Mouse (Mus musculus) limb, embryonic 11.5 days (tissue): ENCODE results near the gene Mios. TPM values are rescaled to one million over a fixed set of nuclear protein-coding genes. Genes with fewer than 3 reads are reported as not detected.

Experiments used
- ATAC-seq: fragments of 200-750 bp; cut with Nextera tagmentation; 2 replicates; pipeline ENCODE4 v1.8.0; 2017; ENCODE audit warnings: low read depth; ENCODE audit not compliant: insufficient number of reproducible peaks, low FRiP score, low TSS enrichment
- DNase-seq: peaks from one replicate; pipeline ENCODE4 v3.0.0-alpha.2; 2015; ENCODE audit warnings: low spot score
- H3K27ac ChIP-seq: fragments of 300-500 bp; sonication (generic); replicated peaks from 2 replicates; pipeline ENCODE4 v1.5.1; 2014; ENCODE audit warnings: low read depth, mild to moderate bottlenecking, low read length
- H3K27me3 ChIP-seq: fragments of 300-500 bp; sonication (generic); 2 replicates; pipeline ENCODE4 v1.6.1; 2014; ENCODE audit warnings: mild to moderate bottlenecking, low read length, mixed read lengths; ENCODE audit not compliant: control insufficient read depth, insufficient read depth
- H3K36me3 ChIP-seq: fragments of 300-500 bp; sonication (generic); 2 replicates; pipeline ENCODE4 v1.6.1; 2014; ENCODE audit warnings: mild to moderate bottlenecking, low read length, moderate library complexity, mixed read lengths; ENCODE audit not compliant: control insufficient read depth, insufficient read depth
- H3K4me1 ChIP-seq: fragments of 300-500 bp; sonication (generic); 2 replicates; pipeline ENCODE4 v1.6.1; 2014; ENCODE audit warnings: low read length, mixed read lengths; ENCODE audit not compliant: control insufficient read depth, insufficient read depth
- H3K4me2 ChIP-seq: fragments of 300-500 bp; sonication (generic); 2 replicates; pipeline ENCODE4 v1.6.1; 2014; ENCODE audit warnings: low read depth, mild to moderate bottlenecking, moderate library complexity; ENCODE audit not compliant: severe bottlenecking
- H3K4me3 ChIP-seq: fragments of 300-500 bp; sonication (generic); 2 replicates; pipeline ENCODE4 v1.5.1; 2014; ENCODE audit warnings: low read depth, low read length
- H3K9ac ChIP-seq: fragments of 300-500 bp; sonication (generic); 2 replicates; pipeline ENCODE4 v1.6.1; 2014; ENCODE audit warnings: mild to moderate bottlenecking, low read length
- H3K9me3 ChIP-seq: fragments of 300-500 bp; sonication (generic); 2 replicates; pipeline ENCODE4 v1.6.1; 2016; ENCODE audit warnings: low read length; ENCODE audit not compliant: control insufficient read depth
- WGBS: fragments of 180-500 bp; shearing (Covaris S2); extraction: QIAGEN DNeasy Blood & Tissue Kit; methylation state at CpG from one replicate; pipeline ENCODE4 v1.1.7; 2014; 5-methylcytosine and 5-hydroxymethylcytosine counted together
- polyA plus RNA-seq: library from polyadenylated mRNA; unstranded; fragments of >200 nt; fragmentation: Nextera tagmentation; extraction: Ambion mirVana; gene quantifications from 2 replicates; pipeline ENCODE4 v1.2.1, GENCODE M21; 2014

The Mios gene
- polyA plus RNA-seq, 1 experiment from 2014 or later = 27.9 TPM

DNA sequence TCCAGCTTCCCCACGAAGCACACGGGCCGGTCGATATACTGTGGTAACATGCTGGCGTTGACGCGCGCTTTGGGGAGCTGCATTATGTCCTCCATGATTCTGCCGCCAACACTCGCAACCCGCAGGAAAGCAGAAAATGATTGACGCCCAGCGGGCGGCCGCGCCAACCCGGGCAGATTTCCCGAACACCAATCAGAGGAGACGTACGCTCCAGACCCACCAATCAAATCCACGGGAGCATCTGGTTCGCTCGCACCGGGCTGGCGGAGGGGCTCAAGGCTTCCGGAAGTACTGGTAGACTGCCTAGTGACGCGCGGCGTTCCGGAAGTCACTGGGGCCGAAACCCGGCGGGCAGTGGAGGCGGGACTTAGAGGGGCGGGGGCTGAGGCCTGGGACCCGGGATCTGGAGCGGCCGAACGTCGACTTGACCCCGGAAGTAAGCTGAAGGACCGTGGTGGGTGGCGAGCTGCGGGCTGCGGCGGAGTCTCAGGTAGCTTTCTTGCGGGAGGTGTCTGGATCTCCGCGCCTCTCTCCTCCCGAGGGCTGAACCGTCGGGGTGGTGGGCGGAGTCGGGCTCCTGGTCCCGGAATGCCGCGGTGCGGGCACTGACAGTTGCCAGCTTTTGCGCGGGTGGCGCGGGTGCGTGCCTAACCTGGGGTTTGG lies 50.1 kb downstream of the Mios start, which contains the start of the genes Rpa3, Umad1 and Gm45062:
TSS of gene Rpa3 (minus strand) at position 170 of the 663 bp plus-strand sequence.
TSS of gene Umad1 (plus strand) at position 285 of the 663 bp plus-strand sequence.
TSS of gene Gm45062 (plus strand) at position 447 of the 663 bp plus-strand sequence.
- Histone ChIP-seq H3K27me3 (no peaks in the 10 kb centered on the region), H3K9me3 (no peaks in the 10 kb centered on the region), H3K27ac (0 out of 2 replicates have a peak within 1 kb of the TSS, but pooled peaks have one; percentile 9), H3K4me2 (peak within 1 kb of the TSS; percentile 89), H3K4me3 (peak within 1 kb of the TSS; percentile 67), H3K36me3 (no peaks in the 10 kb centered on the region), H3K9ac (peak within 1 kb of the TSS; percentile 72), H3K4me1 (0 out of 2 replicates have a peak, but pooled peaks cover 5% of the 10 kb centered on the region)
- DNase-seq = peak; percentile 97
- under 1% methylated on average over 64 of the region's 64 CpGs for WGBS
- peak; percentile 100 for ATAC-seq

DNA sequence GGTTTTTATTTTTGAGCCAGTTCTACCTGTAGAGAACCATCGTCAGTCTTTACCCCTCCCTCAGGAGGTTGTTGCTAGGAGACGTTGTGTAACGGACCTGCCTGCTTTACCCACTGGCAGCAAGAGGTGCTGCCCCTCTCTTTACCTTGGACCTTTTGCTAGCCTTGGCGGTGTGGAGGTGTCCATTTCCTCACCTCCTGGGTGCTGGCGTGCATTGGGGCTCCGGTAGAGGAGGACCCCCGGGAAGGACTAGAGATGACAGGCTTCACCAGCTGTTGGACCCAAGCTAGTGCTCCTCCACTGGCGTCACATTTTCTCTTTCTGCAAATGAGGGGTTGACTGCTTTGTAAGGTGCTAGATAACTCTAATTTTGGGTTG lies 50.6 kb downstream of the Mios start:
- Histone ChIP-seq H3K4me3 (peak overlapping the region; percentile 67), H3K36me3 (no peaks in the 10 kb centered on the region), H3K9me3 (no peaks in the 10 kb centered on the region), H3K4me1 (0 out of 2 replicates have a peak, but pooled peaks cover 5% of the 10 kb centered on the region), H3K9ac (peak overlapping the region; percentile 56), H3K4me2 (peak overlapping the region; percentile 89), H3K27ac (no peak overlapping the region), H3K27me3 (no peaks in the 10 kb centered on the region)
- ATAC-seq (peak; percentile 49), DNase-seq (no peak)
- WGBS = 0% methylated on average over 8 of the region's 8 CpGs

DNA sequence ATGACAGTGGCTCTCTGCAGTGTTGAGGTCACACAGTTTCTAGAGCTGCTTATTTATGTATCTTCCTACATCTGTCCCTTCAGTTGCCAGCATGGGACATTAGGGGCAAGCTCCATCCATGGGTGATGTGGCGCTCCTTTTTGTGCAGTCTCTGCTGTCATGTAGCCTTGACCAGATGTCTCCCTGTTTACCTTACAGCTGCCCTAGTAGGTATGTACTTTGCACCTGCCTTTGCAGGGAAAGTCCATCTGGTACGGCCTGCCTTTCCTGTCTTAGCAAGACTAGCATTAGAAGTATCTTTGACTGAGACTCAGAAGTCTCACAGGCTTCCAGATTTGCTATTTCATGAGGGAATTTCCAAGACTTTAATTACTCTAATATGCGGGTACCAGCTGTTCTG lies 62.0 kb downstream of the Mios start:
- DNase-seq = no peak
- ATAC-seq = no peak

DNA sequence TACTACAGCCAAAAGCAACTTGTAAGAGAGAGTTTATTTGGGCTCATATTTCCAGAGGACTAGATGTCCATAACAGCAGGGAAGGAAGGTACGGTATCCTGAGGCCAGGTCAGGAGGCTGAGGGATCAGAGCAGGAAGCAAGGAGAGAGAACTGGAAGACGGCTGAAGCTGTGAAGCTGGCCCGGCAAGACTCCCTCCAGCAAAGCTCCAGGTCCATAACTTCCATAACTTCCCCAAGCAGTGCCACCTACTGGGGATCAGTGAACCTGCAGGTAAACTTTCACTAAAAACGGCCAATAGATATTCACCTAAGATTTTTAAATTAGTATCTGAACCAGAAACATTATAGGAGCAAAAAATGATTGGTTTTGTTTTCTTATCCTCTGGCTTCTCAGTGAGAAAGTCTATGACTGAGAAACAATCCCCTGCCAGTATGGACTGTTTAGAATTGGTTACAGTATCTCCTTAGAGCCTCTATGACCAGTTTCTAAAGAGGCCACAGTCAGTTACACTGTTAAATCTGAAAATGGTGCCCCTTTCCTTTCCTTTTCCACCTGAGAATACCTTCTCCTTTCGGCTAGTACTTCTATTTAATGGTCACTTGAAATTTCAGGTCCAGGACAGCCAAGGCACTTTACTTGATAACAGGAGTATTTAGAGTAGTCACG lies 65.5 kb downstream of the Mios start:
- Histone ChIP-seq H3K4me1 (no peaks in the 10 kb centered on the region), H3K27me3 (no peaks in the 10 kb centered on the region), H3K4me2 (no peak overlapping the region), H3K4me3 (no peak overlapping the region), H3K27ac (no peak overlapping the region), H3K9ac (no peak overlapping the region), H3K36me3 (no peaks in the 10 kb centered on the region), H3K9me3 (no peaks in the 10 kb centered on the region)
- DNase-seq (peak; percentile 76), ATAC-seq (no peak; the same call in 1 of the 2 replicates)
- 39% methylated on average over 6 of the region's 6 CpGs for WGBS

More for the DNA sequence above, 62.0 kb downstream of the Mios start:
- no peak overlapping the region for H3K27ac ChIP-seq
- H3K27me3 ChIP-seq = no peaks in the 10 kb centered on the region
- no peak overlapping the region for H3K9ac ChIP-seq
- no peak overlapping the region for H3K4me3 ChIP-seq
- H3K9me3 ChIP-seq = no peaks in the 10 kb centered on the region
- H3K4me1 ChIP-seq = no peaks in the 10 kb centered on the region
- no peaks in the 10 kb centered on the region for H3K36me3 ChIP-seq
- H3K4me2 ChIP-seq = no peak overlapping the region
- 95% methylated on average over 3 of the region's 3 CpGs for WGBS

DNA sequence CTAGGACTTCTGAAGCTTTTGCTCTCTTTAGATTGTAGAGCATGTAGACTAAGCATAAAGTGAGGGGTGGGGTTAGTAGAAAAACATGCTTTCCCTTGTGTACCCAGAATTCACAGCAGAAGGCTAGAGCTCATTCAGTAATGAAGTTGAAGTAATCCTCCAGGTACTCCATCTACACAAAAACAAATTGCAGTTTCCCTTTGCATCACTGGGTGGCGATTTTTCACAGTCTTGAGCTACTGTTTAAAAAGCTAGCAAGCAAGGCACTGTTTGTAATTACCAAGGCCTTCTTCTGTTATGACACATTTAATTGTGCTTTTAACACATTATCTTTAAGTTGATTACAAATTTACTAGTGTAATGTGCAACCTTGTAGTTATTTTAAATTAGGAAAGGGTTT lies 66.1 kb downstream of the Mios start:
- Histone ChIP-seq H3K36me3 (no peaks in the 10 kb centered on the region), H3K9me3 (no peaks in the 10 kb centered on the region), H3K9ac (no peak overlapping the region), H3K4me3 (no peak overlapping the region), H3K4me1 (no peaks in the 10 kb centered on the region), H3K27me3 (no peaks in the 10 kb centered on the region), H3K4me2 (no peak overlapping the region), H3K27ac (no peak overlapping the region)
- no peak for ATAC-seq
- DNase-seq = peak; percentile 54
- 7% methylated on average over 1 of the region's 1 CpGs for WGBS

DNA sequence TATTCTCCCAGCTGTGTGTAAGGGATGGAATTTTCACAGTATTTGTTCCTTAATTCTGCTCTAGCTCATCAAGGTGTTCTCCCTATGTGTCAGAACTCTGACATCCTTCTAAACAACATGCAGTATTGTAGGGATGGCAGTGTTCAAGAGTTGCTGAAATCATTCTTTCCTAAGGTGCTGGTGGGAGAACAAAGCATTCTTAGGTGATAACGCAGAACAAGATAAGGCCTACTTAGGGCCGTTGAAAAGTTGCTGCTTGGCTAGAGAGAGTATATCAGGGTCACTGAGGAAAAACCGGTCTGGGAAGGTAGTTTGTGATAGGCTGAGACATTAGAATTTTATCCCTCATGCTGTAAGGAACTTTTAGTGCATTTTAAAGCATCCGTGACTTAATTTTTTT lies 67.4 kb downstream of the Mios start:
- no peak for DNase-seq
- ATAC-seq = no peak
- Histone ChIP-seq H3K4me3 (no peak overlapping the region), H3K27ac (no peak overlapping the region), H3K4me2 (no peak overlapping the region), H3K9ac (no peak overlapping the region), H3K36me3 (no peaks in the 10 kb centered on the region), H3K4me1 (no peaks in the 10 kb centered on the region), H3K27me3 (no peaks in the 10 kb centered on the region), H3K9me3 (no peaks in the 10 kb centered on the region)
- 77% methylated on average over 4 of the region's 4 CpGs for WGBS

DNA sequence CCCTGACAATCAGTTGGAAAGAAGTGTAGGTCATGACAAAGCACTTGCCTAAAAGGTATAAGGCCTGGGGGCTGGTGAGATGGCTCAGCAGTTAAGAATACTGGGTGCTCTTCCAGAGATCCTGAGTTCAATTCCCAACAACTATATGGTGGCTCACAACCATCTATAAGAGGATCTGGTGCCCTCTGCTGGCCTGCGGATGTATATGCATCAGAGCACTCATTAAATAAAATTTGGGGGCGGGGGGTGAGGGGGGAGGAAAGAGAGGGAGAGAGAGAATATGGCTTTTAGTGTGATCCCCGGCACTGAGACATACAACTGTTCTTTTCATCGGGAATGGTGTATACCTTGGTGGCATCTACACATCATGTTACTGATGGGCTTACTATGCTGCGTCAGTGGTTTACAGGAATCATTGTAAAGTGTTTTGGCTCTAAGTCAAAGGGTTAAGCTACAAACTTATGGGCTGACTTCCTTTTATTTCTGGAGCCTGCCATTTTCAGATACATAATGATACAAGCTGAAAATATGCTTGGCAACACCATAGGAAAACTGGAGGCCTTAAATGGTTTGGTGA lies 69.5 kb downstream of the Mios start:
- Histone ChIP-seq H3K9ac (no peak overlapping the region), H3K27ac (no peak overlapping the region), H3K36me3 (no peaks in the 10 kb centered on the region), H3K4me1 (no peaks in the 10 kb centered on the region), H3K27me3 (no peaks in the 10 kb centered on the region), H3K4me3 (no peak overlapping the region), H3K4me2 (no peak overlapping the region), H3K9me3 (no peaks in the 10 kb centered on the region)
- ATAC-seq (no peak), DNase-seq (no peak)
- 81% methylated on average over 5 of the region's 5 CpGs for WGBS

DNA sequence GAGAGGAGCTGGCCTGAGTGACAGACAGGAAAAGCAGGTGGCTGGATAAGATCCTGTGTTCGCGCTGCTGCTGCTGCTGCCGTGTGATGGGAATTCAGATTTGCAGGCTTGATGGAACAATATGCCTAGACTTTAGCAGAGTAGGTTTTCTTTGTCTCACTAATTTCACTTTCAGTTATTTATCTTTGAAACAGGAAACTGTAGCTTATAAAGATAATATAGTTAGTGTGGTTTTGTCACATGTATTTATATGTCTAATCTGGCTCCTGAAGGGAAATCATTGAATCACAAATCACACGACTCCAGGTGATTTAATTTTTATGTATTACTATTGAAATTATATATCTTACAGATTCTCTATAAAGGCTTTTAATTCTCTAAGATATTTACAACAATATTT lies 74.2 kb downstream of the Mios start:
- Histone ChIP-seq H3K4me3 (no peak overlapping the region), H3K27me3 (no peaks in the 10 kb centered on the region), H3K4me1 (no peaks in the 10 kb centered on the region), H3K9me3 (no peaks in the 10 kb centered on the region), H3K27ac (no peak overlapping the region), H3K9ac (no peak overlapping the region), H3K4me2 (no peak overlapping the region), H3K36me3 (no peaks in the 10 kb centered on the region)
- 89% methylated on average over 4 of the region's 4 CpGs for WGBS
- ATAC-seq (no peak), DNase-seq (no peak)
